Mouse (Mus musculus): ENCODE data around the gene Phlda2.

- TF ChIP-seq CTCF (IDR thresholded peaks at IDR 0.05; ENCODE audit: low read depth, low read length) (peak; percentile 82), POLR2A (IDR thresholded peaks at IDR 0.05; ENCODE audit: borderline replicate concordance, low read depth, low read length) (no peak)
Measured at GRCm38 (mm10) chr7:143466099-143466677, 36.8 kb downstream of the Phlda2 start.
